Mouse (Mus musculus) A20 (cell line): Measurements from ENCODE around the gene Trim63.
A peak's percentile ranks its signal among the peaks of the same experiment; 100 is the strongest.

Experiments
- DNase-seq: peaks from one replicate; pipeline ENCODE4 v3.0.0-alpha.2; 2011; ENCODE audit warnings: low read depth, low spot score

Trim63 gene

GRCm38 (mm10) chr4:134365280-134365679, 50.4 kb downstream of the Trim63 start:
- DNase-seq = no peak

GRCm38 (mm10) chr4:134370649-134371221, 55.8 kb downstream of the Trim63 start:
- no peak for DNase-seq

GRCm38 (mm10) chr4:134371316-134371855, 56.5 kb downstream of the Trim63 start:
- no peak for DNase-seq

GRCm38 (mm10) chr4:134372294-134372747, 57.4 kb downstream of the Trim63 start:
- DNase-seq = peak; percentile 77

- DNase-seq = no peak
Measured at GRCm38 (mm10) chr4:134373295-134373694, 58.4 kb downstream of the Trim63 start.

GRCm38 (mm10) chr4:134374306-134374705, 59.4 kb downstream of the Trim63 start:
- no peak for DNase-seq

- no peak for DNase-seq
Measured at GRCm38 (mm10) chr4:134378089-134378615, 63.2 kb downstream of the Trim63 start.
